Mouse (Mus musculus) limb, embryonic 14.5 days (tissue): ENCODE data around the gene Hist1h2ba. TPM values are rescaled to one million over a fixed set of nuclear protein-coding genes. Genes with fewer than 3 reads are reported as not detected.

Source experiments
- ATAC-seq: fragments of 200-750 bp; cut with Nextera tagmentation; 2 replicates; pipeline ENCODE4 v1.8.0; 2017; ENCODE audit warnings: low read depth, moderate number of reproducible peaks, moderate TSS enrichment; ENCODE audit not compliant: low FRiP score
- DNase-seq: peaks from one replicate; pipeline ENCODE4 v3.0.0-alpha.2; 2015; ENCODE audit warnings: low spot score
- H3K27ac ChIP-seq: fragments of 300-500 bp; sonication (generic); replicated peaks from 2 replicates; pipeline ENCODE4 v1.5.1; 2014; ENCODE audit warnings: low read depth, mild to moderate bottlenecking, low read length, moderate library complexity, mixed read lengths
- H3K27me3 ChIP-seq: fragments of 300-500 bp; sonication (generic); 2 replicates; pipeline ENCODE4 v1.6.1; 2014; ENCODE audit warnings: low read length, mixed read lengths; ENCODE audit not compliant: control insufficient read depth, insufficient read depth
- H3K36me3 ChIP-seq: fragments of 300-500 bp; sonication (generic); 2 replicates; pipeline ENCODE4 v1.6.1; 2014; ENCODE audit warnings: mild to moderate bottlenecking, low read length, moderate library complexity, mixed read lengths; ENCODE audit not compliant: control insufficient read depth, insufficient read depth
- H3K4me1 ChIP-seq: fragments of 300-500 bp; sonication (generic); 2 replicates; pipeline ENCODE4 v1.6.1; 2014; ENCODE audit warnings: antibody characterized with exemption, low read length, mixed read lengths; ENCODE audit not compliant: control insufficient read depth, insufficient read depth
- H3K4me2 ChIP-seq: fragments of 300-500 bp; sonication (generic); replicated peaks from 2 replicates; pipeline ENCODE4 v1.6.1; 2014; ENCODE audit warnings: low read depth, mild to moderate bottlenecking, low read length, moderate library complexity; ENCODE audit not compliant: severe bottlenecking
- H3K4me3 ChIP-seq: fragments of 300-500 bp; sonication (generic); replicated peaks from 2 replicates; pipeline ENCODE4 v1.5.1; 2014; ENCODE audit warnings: low read length
- H3K9ac ChIP-seq: fragments of 300-500 bp; sonication (generic); 2 replicates; pipeline ENCODE4 v1.6.1; 2014; ENCODE audit warnings: mild to moderate bottlenecking, low read depth, low read length, moderate library complexity; ENCODE audit not compliant: severe bottlenecking
- H3K9me3 ChIP-seq: fragments of 300-500 bp; sonication (generic); 2 replicates; pipeline ENCODE4 v1.6.1; 2016; ENCODE audit warnings: low read length; ENCODE audit not compliant: control insufficient read depth
- POLR2A ChIP-seq: fragments of 200-500 bp; IDR thresholded peaks from 2 replicates; pipeline ENCODE4 v1.8.0; 2012; ENCODE audit warnings: inconsistent platforms, mild to moderate bottlenecking, moderate library complexity, borderline replicate concordance; ENCODE audit not compliant: insufficient read depth, insufficient read length; ENCODE audit errors: extremely low read depth
- WGBS: fragments of 180-500 bp; shearing (Covaris S2); extraction: QIAGEN DNeasy Blood & Tissue Kit; methylation state at CpG from one replicate; pipeline ENCODE4 v1.1.7; 2014; 5-methylcytosine and 5-hydroxymethylcytosine counted together
- polyA plus RNA-seq, 2 experiments: library from polyadenylated mRNA; depleted of rRNA in 1 of 2; stranded (reverse) in 1 of 2; unstranded in 1 of 2; fragments of >200 nt; fragmentation: Nextera tagmentation in 1 of 2; extraction: Ambion mirVana in 1 of 2; gene quantifications; 2 replicates each; pipeline versions ENCODE4 v1.2.1 to v1.2.3; 2012 to 2014

Hist1h2ba gene
- polyA plus RNA-seq, 2 experiments, result not detected

GRCm38 (mm10) chr13:23950928-23951327, 17.0 kb upstream of the Hist1h2ba start:
- no peaks in the 10 kb centered on the region for H3K27me3 ChIP-seq
- H3K4me1 ChIP-seq, result peaks cover 6% of the 10 kb centered on the region; the same call in 1 of the 2 replicates
- no peak overlapping the region for H3K27ac ChIP-seq
- no peak overlapping the region for H3K4me2 ChIP-seq
- WGBS, result 69% methylated on average over 3 of the region's 3 CpGs
- H3K9ac ChIP-seq, result no peak overlapping the region
- H3K36me3 ChIP-seq, result no peaks in the 10 kb centered on the region
- TF ChIP-seq POLR2A, result no peak
- ATAC-seq (no peak), DNase-seq (no peak)
- no peak overlapping the region for H3K4me3 ChIP-seq
- H3K9me3 ChIP-seq, result no peaks in the 10 kb centered on the region

- ATAC-seq, result no peak
- H3K27ac ChIP-seq, result no peak overlapping the region
- no peak for DNase-seq
- H3K4me2 ChIP-seq, result no peak overlapping the region
- peaks cover 6% of the 10 kb centered on the region; the same call in 1 of the 2 replicates for H3K4me1 ChIP-seq
- H3K4me3 ChIP-seq, result no peak overlapping the region
- no peaks in the 10 kb centered on the region for H3K27me3 ChIP-seq
- WGBS, result 45% methylated on average over 14 of the region's 14 CpGs
- no peaks in the 10 kb centered on the region for H3K9me3 ChIP-seq
- H3K9ac ChIP-seq, result no peak overlapping the region
- TF ChIP-seq POLR2A, result no peak
- H3K36me3 ChIP-seq, result no peaks in the 10 kb centered on the region
Measured at GRCm38 (mm10) chr13:23949484-23950246, 15.7 kb upstream of the Hist1h2ba start.

GRCm38 (mm10) chr13:23946254-23946653, 12.3 kb upstream of the Hist1h2ba start:
- Histone ChIP-seq H3K4me1 (peaks cover 6% of the 10 kb centered on the region; the same call in 1 of the 2 replicates), H3K36me3 (no peaks in the 10 kb centered on the region), H3K4me2 (no peak overlapping the region), H3K4me3 (no peak overlapping the region), H3K27me3 (no peaks in the 10 kb centered on the region), H3K9ac (no peak overlapping the region), H3K9me3 (no peaks in the 10 kb centered on the region), H3K27ac (no peak overlapping the region)
- ATAC-seq (no peak; the same call in 1 of the 2 replicates), DNase-seq (no peak)
- no peak for TF ChIP-seq POLR2A
- WGBS, result 13% methylated on average over 2 of the region's 2 CpGs

- Histone ChIP-seq H3K27ac (no peak overlapping the region), H3K4me1 (peaks cover 6% of the 10 kb centered on the region; the same call in 1 of the 2 replicates), H3K9me3 (no peaks in the 10 kb centered on the region), H3K36me3 (no peaks in the 10 kb centered on the region), H3K4me3 (no peak overlapping the region), H3K27me3 (no peaks in the 10 kb centered on the region), H3K4me2 (no peak overlapping the region), H3K9ac (no peak overlapping the region)
- ATAC-seq (no peak), DNase-seq (no peak)
- TF ChIP-seq POLR2A, result no peak
- WGBS, result 39% methylated on average over 2 of the region's 2 CpGs
Measured at GRCm38 (mm10) chr13:23942861-23943260, 8.9 kb upstream of the Hist1h2ba start.

- no peak for TF ChIP-seq POLR2A
- H3K4me1 ChIP-seq, result no peaks in the 10 kb centered on the region
- H3K9ac ChIP-seq, result no peak overlapping the region
- WGBS, result 56% methylated on average over 6 of the region's 6 CpGs
- ATAC-seq (no peak), DNase-seq (no peak)
- no peaks in the 10 kb centered on the region for H3K27me3 ChIP-seq
- no peak overlapping the region for H3K4me3 ChIP-seq
- H3K27ac ChIP-seq, result no peak overlapping the region
- no peak overlapping the region for H3K4me2 ChIP-seq
- no peaks in the 10 kb centered on the region for H3K9me3 ChIP-seq
- H3K36me3 ChIP-seq, result no peaks in the 10 kb centered on the region
Measured at GRCm38 (mm10) chr13:23940291-23940690, 6.3 kb upstream of the Hist1h2ba start.
